11 mouse cellular contexts compared by ENCODE assay signal in genomic region chr4:149365702-149366370, GRCm38 (mm10). TPM values are rescaled to one million over a fixed set of nuclear protein-coding genes. Genes with fewer than 3 reads are reported as not detected.
A peak's percentile ranks its signal among the peaks of the same experiment; 100 is the strongest.
DNase-seq lines count a peak whose midpoint lies in the region; ATAC-seq and TF ChIP-seq lines count a peak whose summit lies in the region.
"Had no signal": no experiment of that assay in that cellular context is flagged by ENCODE, and none has a peak within 500 bp of the region (broad histone marks: within the 10 kb centered on the region; RNA-seq: fewer than 3 reads in every experiment).

No protein-coding gene starts in this region.

- TF ChIP-seq POLR2A in limb, embryonic 14.5 days (IDR thresholded peaks at IDR 0.05; ENCODE audit: borderline replicate concordance, extremely low read depth, insufficient read depth, insufficient read length): no peak

- intact Hi-C loops in heart, postnatal 25 days (cut with DNase I): no loop called here
- intact Hi-C loops in heart, postnatal 14 days (cut with DNase I): no loop called here

- H3K9me3 ChIP-seq in forebrain, embryonic 15.5 days: no peaks in the 10 kb centered on the region
- no peaks in the 10 kb centered on the region for H3K9me3 ChIP-seq in limb, embryonic 14.5 days (ENCODE audit: control insufficient read depth, low read length)
- H3K9me3 ChIP-seq: intestine, embryonic 15.5 days had no signal

- H3K4me1 ChIP-seq in forebrain, embryonic 15.5 days: peaks cover 6% of the 10 kb centered on the region; the same call in 1 of the 2 replicates
- no peaks in the 10 kb centered on the region for H3K4me1 ChIP-seq in limb, embryonic 14.5 days (ENCODE audit: control insufficient read depth, insufficient read depth, low read length)
- H3K4me1 ChIP-seq: intestine, embryonic 15.5 days had no signal

- peaks cover 72% of the 10 kb centered on the region for H3K36me3 ChIP-seq in forebrain, embryonic 15.5 days
- peaks cover 90% of the 10 kb centered on the region for H3K36me3 ChIP-seq in limb, embryonic 14.5 days (ENCODE audit: control insufficient read depth, insufficient read depth, low read length)

- WGBS in forebrain, embryonic 15.5 days: 80% methylated on average over 12 of the region's 12 CpGs
- WGBS in limb, embryonic 14.5 days: 72% methylated on average over 12 of the region's 12 CpGs

- ATAC-seq in forebrain, embryonic 15.5 days (replicated peaks): no peak
- no peak for ATAC-seq in limb, embryonic 14.5 days (ENCODE audit: low FRiP score, low read depth)
- ATAC-seq: intestine, embryonic 15.5 days had no signal

- H3K27ac ChIP-seq in forebrain, embryonic 15.5 days (replicated peaks): peak overlapping the region; percentile 54
- H3K27ac ChIP-seq in limb, embryonic 14.5 days (replicated peaks; ENCODE audit: low read depth, low read length): 0 out of 2 replicates have a peak overlapping the region, but pooled peaks have one; percentile 26
- H3K27ac ChIP-seq: intestine, embryonic 15.5 days had no signal

- H3K4me3 ChIP-seq in forebrain, embryonic 15.5 days: no peak overlapping the region
- H3K4me3 ChIP-seq in limb, embryonic 14.5 days (replicated peaks; ENCODE audit: low read length): no peak overlapping the region
- H3K4me3 ChIP-seq: intestine, embryonic 15.5 days had no signal

- H3K4me2 ChIP-seq in forebrain, embryonic 15.5 days (replicated peaks): no peak overlapping the region
- no peak overlapping the region for H3K4me2 ChIP-seq in limb, embryonic 14.5 days (replicated peaks; ENCODE audit: low read depth, low read length, severe bottlenecking)
- H3K4me2 ChIP-seq: intestine, embryonic 15.5 days had no signal

- no peak overlapping the region for H3K9ac ChIP-seq in forebrain, embryonic 15.5 days (replicated peaks)
- H3K9ac ChIP-seq in limb, embryonic 14.5 days (ENCODE audit: low read depth, low read length, severe bottlenecking): no peak overlapping the region
- H3K9ac ChIP-seq: intestine, embryonic 15.5 days had no signal

- no peaks in the 10 kb centered on the region for H3K27me3 ChIP-seq in forebrain, embryonic 15.5 days
- H3K27me3 ChIP-seq in limb, embryonic 14.5 days (ENCODE audit: control insufficient read depth, insufficient read depth, low read length): no peaks in the 10 kb centered on the region
- H3K27me3 ChIP-seq: intestine, embryonic 15.5 days had no signal

- peak; percentile 93 for DNase-seq in heart, adult 11 months
- DNase-seq in heart, postnatal 25 days (ENCODE audit: low spot score): no peak
- DNase-seq in heart, postnatal 14 days: peak; percentile 28 to 56
- no peak for DNase-seq in limb, embryonic 14.5 days (ENCODE audit: low spot score)
- no peak for DNase-seq in adipocyte (ENCODE audit: low spot score)
- DNase-seq in urinary bladder, adult 2 months (ENCODE audit: low spot score): no peak
- DNase-seq in thymus, postnatal 25 days: no peak
- DNase-seq: adrenal gland, postnatal 14 days; lung, adult 18-20 months had no signal

RNA-seq across cellular contexts. Expression of gene Kif1b, which starts 58.3 kb away (rescaled TPM):
- 100 to 1,000 TPM; 149 to 151 TPM for total RNA-seq in heart, postnatal 25 days (2021)
- 135 and 141 TPM in 2 replicates for polyA plus RNA-seq in forebrain, embryonic 15.5 days (2015; fragmentation: Nextera tagmentation; extraction: Ambion mirVana)
- total RNA-seq in heart, postnatal 14 days (2021): 100 to 1,000 TPM; 134 to 138 TPM
- polyA plus RNA-seq in limb, embryonic 14.5 days (2012; rRNA removed): 35.0 and 41.6 TPM in 2 replicates
- 47.6 and 50.3 TPM in 2 replicates for polyA plus RNA-seq in limb, embryonic 14.5 days (2014; fragmentation: Nextera tagmentation; extraction: Ambion mirVana)
- polyA plus RNA-seq in urinary bladder, adult 2 months (2012; rRNA removed): 39.7 and 42.1 TPM in 2 replicates

Comparison
In these comparisons a context has a peak if more than half of its experiments do, and no peak if none do; other contexts are left out.
1. DNase-seq: peak in heart, adult 11 months (single experiment) and heart, postnatal 14 days (2 of 2); none in heart, postnatal 25 days (single experiment), limb, embryonic 14.5 days (single experiment), adipocyte (single experiment), urinary bladder, adult 2 months (single experiment) and thymus, postnatal 25 days (single experiment).